Mouse (Mus musculus) urinary bladder, postnatal 10 days (tissue): ENCODE data around the gene Tmem268.

ENCODE experiments used
- DNase-seq: peaks from one replicate; pipeline ENCODE4 v3.0.0; 2022; ENCODE audit warnings: low spot score

Tmem268 gene

DNA sequence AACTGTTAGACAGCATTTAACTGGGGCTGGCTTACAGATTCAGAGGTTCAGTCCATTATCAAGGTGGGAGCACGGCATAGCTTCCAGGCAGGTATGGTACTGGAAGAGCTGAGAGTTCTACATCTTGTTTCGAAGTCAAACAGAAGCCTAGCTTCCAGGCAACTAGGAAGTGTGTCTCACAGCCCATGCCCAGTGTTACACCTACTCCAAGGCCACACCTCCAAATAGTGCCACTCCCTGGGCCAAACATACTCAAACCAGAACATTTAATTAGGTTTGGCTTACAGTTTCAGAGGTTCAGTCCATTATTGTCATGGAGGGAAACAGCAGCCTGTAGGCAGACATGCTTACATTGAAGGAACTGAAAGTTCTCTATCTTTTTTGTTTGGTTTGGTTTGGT, 3.5 kb upstream of the Tmem268 start:
- no peak for DNase-seq

DNA sequence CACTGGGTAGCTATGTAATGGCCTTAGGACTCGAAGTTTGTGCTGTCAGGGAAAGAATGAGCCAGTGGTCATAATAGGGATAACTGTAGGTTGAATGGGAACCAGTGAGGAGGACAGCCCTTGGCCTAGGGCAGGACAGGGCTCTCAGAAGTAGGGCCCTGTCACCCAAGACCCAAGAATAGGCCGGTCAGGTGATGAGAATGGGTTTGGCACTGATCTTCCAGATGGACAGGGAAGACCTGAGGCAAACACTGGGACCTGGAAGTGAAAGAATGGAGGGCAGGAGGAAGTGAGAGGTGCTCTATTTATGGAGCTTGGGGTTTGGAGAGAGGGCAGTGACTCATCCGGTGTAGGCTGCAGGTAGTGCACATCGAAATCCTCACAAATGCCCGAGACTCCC, 1.9 kb upstream of the Tmem268 start:
- no peak for DNase-seq

DNA sequence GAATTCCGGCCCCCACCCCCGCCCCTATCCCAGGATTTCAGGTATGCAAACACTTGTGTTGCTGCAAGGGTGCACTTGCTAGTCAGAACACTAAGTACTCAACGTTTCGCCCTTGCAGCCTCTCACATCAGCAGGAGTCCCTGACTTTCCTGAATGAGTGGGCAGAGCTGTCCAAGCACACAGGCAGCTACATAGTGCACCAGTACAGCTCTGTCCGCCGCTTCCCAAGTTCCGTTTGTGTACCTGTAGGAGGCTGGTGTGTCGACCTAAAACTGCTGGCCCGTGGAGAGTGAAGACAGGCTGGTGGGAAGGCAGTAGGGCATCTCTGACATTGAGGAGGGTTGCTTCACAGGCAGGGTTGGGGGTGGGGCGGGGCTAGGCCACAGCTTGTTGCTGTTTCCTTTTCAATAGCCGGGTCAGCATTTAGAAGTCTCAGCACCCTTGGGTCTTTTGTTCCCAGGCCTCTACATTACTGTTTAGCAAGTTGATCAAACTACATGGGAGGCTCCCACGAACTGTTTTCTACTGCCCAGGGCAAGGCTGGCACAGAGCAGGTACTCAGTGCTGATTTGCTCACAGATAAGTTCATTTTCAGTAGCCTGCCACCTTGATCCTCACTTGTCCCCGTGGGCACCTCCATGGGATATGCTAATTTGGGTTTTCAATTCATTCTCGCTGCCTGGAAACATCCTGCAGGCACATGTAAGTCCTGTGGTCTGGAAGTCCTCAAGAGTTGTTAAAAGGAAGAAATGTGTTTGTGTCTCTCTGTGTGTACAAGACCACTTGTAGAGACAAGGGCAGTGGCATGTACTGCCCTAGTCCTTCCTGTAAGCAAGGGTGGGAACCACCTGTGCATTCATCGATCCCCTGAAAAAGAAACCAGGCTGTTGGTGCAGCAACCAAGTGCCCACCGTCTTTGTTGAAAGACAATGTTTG, 1.2 kb upstream of the Tmem268 start:
- no peak for DNase-seq

DNA sequence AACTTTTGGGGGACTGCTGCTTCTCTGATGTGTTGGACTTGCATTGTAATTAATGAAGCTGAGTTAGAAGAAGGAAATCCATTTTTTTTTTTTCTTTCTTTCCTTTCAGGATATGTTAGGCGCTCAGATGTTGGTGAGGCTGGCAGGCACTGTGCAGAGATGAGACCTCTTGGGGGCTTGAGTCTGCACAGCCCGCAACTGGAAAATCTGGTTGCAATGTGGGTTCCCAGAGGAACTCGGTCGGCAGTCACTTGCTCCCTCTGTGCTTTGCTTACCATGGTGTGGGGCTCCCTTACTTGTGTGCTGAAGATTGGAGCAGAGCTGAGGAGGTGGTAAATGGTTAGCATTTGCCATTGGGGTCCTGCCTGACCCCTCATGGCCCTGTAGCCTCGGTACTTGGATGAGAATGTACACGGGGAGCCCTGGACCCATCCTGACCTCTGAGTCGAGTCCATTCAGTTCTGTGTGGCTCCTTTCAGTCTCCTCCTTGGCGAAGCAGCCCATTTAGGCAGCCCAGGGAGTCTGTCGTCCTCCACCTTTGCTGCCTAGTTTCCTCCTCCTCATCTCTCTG, 631 bp downstream of the Tmem268 start:
- DNase-seq = no peak

DNA sequence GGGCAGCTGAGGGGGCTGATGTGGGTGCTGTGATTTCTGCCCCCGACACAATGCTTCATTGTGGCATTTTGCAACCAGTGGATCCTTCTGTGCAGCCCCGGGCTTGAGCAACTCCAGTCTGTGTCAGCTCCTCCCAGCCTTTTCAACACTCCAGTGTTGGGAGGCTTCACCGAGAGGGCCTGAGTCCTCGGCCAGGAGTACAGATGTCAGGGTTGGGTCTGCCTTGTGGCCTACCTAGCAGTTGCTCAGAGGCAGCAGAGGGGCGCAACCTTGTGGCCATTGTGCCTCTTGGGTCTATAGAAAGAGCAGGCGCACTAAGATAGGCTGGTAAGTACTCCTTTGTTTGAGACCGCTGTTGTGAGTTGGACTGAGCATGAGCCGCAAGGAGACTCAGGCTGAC, 1.5 kb downstream of the Tmem268 start:
- DNase-seq = no peak

DNA sequence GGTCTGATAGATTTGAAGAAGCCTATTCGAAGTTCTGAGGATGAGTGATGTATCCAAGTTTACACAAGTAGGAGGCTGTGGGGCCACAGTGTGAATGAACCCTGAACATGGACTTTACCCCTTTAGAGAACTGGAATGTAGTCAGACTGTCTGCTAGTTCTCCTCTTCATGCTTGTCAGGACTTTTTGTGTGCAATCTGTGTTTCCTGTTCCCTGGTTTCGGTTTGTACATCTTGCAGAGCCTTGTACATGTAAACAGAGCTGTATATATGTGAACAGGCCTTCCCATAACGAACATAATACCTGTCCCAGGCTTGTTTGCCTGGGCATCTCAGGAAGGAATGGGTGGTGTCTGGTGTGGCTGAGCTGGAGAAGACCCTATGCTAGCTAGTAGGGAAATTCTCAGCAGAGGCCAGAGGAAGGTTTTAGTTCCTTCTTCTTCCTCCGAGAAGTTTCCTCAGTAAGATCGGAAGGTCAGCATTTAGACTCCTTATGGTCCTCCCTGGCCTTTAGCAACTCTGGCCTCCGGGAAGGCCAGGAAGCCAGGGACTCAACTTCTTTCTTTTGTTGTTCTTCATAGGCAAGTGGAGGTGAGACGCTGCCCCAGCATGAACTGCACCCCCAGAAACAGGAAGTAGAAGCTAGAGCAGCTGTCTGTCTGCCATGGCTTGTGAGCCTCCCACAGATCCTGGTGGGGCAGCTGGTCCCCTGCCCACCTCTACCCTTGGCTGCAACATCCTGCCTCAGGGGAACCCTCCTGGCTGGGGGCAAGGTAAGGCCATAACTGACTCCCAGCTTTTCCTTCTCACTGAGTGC, 3.5 kb downstream of the Tmem268 start:
- no peak for DNase-seq

DNA sequence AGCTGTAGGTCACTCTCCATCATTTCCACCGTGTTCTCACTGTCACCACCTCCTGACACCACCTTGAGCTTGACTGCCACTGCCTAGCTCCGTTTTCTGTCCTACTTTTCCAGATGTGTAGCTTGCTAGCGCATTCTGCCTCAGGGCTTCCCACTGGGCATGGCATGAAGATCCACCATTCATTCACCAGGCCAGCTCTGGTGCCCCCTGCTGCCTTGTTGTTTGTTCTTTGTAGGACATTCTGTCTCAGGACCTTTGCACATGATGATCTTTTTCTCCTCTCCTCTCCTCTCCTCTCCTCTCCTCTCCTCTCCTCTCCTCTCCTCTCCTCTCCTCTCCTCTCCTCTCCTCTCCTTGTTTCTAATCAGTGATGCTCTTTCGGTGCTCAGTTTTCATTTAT, 4.2 kb downstream of the Tmem268 start:
- no peak for DNase-seq

DNA sequence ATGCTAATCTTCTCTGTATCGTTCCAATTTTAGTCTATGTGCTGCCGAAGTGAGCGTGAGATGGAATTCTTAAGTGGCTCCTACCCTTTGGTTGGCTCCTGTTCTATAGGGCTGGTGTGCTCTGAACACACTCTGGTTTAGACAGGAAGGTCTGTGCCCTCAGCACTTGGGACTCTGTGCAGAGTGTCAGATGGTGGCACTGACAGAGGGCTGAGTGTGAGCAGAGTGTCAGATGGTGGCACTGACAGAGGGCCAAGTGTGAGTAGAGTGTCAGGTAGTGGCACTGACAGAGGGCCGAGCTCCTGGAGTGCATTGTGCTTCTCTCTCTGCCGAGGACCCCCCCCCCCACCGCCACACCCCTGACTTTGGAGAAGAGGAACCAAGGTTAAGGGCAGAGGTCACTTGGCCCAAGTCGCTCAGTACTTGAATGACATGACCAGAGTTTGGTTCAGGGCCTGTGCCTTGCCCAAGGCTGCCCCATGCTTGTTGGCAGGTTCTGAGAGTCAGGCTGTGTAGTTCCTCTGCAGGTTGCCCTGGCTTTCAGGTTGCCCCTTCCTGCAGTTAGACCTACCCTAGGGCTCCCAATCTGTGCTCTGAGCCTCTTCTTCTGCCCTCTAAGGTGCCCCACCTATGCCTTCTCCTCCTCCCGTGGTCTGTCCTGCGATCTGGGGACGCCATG, 9.3 kb downstream of the Tmem268 start:
- no peak for DNase-seq

DNA sequence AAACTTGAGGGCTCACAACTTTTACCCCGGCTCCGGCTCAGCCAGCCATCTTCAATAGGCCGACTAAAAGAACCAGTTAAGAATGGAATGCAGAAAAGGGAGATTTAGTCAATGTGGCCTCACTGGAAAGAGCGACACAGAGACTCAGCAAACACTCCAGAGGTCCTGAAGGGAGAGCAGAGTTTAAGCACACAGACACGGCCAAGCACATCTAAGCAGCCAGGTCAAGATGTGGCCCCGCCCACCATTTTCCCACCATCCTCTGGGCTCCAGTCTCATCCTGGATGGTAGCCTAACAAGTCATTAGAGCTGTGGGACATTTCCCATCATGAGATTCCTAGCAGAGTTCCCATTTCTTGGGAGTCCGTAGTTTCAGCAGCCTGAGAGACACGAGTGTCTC, 10.7 kb downstream of the Tmem268 start:
- no peak for DNase-seq

DNA sequence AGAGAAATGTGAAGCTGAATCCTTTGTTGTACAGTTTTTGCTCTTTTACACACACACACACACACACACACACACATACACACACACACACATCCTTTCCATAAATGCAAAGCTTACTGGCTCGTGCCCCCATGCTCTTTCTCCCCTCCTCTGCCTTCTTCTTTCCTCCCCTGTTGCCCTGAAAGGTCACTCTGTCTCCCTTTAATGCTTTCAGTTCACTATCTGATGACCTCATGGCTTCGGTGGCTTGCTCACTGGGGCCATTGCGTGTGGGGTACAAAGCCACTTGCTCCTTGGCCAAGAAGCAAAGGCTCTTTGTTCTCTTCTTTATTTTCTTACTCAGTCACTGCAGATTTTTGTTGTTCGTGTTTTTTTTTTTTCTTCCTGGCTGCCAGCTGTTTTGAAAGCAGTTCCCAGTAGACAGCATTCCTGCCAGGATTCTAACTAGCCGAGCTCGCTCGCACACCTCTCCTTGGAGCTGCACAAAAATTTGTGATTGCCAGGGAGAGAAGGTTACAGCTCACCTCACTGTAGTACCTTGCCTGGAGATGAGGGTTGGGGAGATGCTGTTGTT, 11.7 kb downstream of the Tmem268 start:
- no peak for DNase-seq

DNA sequence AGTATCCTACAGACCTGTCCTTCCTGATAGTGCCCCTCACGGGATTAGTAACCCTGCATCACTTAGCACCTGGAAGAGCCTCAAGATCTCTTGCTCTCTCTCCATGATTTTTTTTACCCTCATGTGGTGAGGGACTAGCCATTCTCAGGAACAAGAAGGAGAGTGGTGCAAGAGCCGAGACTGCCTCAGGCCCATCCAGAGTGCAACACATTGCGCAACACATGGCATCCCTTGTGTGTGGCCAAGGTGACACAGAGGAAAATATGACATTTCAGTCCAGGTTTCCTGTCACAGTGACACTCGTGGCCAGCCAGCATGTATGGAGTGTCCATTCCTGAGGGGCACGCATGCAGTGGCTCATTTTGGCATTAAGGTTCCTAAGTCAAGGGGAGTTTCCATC, 14.0 kb downstream of the Tmem268 start:
- DNase-seq = no peak

DNA sequence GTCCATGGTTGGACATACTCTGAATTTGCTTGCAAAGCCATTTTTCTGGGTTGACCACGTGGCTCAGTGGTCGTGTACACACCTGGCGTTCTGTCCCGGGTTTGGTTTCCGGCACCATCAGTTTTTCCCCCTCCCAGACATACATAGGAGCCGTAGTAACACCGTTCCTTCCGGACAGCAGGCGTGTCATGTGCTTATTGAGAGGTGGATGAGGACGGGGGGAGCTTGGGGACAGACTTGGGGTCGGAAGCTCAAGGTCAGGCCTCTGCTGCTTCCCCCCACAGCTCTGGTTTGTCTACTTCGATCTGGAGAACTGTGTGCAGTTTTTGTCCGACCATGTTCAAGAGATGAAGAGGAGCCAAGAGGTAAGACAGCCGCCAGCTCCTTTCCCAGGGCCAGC, 21.1 kb downstream of the Tmem268 start:
- DNase-seq = no peak

DNA sequence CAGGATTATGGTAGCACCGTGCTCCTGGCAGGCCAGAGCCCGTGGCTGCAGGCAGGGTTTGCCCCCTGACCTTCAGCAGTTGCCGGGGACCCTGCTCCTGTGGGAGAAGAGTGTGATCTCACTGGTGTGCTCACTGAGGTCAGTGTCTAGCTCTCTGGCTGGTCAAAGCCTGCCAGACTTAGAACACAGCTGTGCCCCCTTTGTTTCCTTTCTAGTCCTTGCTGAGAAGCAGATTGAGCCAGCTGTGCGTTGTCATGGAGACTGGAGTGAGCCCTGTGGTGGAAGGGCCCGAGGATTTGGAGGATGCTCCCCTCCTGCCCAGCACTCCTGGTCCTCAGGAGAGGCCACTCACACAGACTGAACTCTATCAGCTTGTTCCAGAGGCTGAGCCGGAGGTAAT, 21.5 kb downstream of the Tmem268 start:
- DNase-seq = no peak

DNA sequence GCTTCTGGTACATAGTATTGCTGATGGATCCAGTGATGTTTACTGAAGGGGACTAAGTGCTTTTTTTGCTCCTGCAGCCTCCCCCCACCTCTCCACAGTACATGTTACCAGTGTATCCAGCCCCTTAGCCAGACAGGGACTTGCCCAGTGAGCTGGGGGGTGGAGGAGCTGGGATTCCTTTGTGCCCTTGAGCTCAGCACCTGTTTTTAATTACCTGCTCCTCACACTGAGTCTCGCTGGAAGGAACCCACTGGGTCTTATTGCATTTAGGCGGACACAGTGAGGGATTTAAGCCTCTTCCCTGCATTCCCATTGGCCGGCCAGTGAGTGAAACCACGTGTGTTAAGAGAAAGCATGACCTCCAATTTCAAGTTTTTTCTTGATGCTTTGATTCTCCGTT, 24.0 kb downstream of the Tmem268 start:
- DNase-seq = no peak

DNA sequence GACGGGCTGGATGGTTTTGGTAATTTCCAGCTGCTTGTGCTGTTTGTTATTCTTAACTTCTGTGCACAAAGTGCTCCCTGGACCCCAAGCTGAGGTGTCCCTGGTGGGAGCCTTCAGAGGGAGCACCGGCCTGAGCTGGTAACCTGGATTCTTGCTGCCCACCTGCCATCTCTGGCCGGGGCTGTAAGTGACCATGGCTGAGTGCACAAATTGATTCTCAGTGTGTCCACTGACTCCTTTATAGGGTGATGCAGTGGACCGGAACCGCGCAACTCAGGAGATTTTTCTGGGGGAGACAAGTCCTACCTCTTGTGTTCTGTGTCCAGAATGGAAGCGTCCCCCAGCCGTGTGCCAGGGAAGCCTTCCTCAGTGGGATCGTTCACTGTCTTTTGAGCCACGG, 26.6 kb downstream of the Tmem268 start:
- no peak for DNase-seq

DNA sequence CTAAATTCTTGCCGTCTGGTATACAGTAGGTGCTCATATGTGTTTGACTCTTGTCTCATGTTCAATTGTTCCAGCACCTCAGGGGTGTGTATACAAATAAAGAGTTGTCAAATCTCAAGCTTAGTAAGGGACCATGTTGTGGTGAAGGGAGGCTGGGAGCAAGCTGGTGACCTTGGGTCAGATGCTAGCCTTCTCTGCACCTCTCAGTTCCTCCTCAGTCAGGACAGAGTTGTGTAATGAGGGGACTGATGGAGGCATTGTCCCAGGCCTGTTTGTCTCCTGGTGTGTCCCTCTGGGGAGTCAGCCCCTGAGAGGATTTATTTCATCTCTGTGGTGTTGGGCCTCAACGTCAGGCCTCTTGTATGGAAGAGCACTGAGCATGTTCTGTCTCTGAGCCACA, 27.7 kb downstream of the Tmem268 start:
- no peak for DNase-seq

DNA sequence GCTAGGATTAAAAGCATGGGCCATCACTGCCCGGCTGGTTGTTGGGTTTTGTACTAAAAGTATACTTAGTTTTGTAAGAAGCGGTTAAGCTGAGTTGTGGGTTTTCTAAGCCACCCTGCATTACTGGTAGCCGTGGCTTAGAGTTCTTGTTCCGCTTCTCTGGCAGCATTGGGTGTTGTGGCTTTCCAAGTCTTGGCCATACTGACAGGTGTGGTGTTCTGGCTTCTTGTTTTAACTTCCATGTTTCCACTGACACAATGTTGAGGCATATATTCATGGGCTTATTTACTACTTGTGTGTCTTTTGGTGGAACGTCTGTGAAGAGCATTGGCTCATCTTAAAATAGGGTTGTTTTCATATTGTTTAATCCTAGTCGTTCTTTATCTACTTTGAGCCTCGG, 31.4 kb downstream of the Tmem268 start:
- DNase-seq = no peak

DNA sequence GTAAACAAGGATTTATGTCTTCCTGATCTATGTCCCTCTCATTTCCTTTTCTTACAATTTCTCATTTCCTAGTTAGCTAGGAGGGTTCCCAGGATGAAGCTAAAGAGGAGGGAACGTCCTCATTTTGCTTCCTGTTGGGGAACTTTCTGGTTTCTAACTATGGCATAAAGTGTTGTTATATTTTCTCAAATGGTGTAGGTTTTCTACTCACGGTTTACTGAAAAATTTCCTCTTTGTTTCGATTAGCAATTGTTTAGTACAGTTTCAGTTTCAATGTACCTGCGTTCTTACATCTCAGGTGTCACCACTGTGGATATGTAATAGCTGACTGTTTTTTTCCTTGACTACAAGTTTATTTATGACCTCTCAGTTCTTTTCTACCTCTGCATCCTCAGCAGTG, 32.0 kb downstream of the Tmem268 start:
- no peak for DNase-seq

DNA sequence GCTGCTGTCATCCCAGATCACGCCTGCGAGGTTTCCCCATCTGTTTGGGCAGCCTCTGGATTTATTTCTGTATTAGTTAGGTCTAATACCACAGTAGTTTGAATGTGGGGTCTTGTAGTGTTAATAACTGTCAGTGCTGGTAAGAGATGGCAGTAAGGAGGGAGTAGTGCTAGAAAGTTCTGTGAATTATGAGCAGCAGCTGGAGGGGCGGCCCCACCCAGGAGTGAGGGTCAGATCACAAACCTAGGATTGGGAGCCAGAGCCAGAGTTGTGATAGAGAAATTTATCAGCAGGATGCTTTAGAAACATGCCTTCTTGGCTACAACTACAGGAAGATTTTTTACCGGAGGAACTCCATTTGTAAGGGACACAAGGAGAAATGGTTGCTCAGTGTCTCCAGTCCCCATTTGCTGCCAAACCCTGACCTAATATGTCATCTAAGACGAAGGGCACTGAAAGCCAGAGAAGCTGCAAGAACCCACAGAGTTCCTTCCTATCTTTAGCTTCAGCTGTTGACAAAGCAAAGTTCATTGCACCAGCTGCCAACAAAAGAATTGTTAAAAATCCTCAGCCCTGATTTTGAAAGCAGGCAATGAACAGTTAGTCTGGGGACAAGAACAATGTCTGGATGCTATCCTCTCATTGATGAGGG, 36.0 kb downstream of the Tmem268 start:
- DNase-seq = no peak

DNA sequence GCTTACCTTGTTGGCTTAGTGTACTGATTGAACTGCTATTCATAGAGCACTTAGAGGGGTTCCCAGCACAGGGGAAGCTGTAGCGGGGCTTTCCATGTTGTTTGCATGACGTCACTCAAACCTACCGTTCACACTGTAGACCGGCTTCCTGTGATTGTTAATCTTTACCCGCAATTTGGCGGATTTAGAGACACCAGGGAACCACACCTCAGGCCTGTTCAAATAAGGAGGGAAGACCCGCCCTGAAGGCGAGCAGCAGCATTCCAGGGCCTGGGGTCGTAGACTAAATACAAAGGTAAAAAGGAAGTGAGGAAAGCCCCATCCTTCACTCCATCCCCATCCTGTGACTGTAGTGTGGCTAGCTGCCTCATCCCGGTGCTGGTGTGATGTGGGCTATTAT, 36.7 kb downstream of the Tmem268 start:
- no peak for DNase-seq

DNA sequence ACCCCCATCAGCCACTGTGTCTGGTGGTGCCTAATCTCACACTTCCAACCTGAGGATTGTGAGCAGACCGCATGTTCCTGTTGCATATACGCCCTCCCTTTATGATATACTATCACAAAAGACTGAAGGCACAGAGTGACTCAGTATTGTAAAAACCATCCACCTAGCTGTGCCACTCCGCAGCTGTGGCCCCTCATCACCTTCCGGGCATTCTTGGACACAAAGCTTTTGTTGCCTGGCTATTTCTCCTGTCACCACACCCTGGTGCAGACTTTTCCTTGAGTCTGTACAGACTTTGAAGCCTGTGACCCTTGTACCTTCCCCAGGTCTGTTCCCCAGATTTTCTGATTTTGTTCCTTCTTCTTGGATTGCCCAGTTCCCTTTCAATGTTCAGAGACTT, 37.4 kb downstream of the Tmem268 start:
- DNase-seq = no peak

DNA sequence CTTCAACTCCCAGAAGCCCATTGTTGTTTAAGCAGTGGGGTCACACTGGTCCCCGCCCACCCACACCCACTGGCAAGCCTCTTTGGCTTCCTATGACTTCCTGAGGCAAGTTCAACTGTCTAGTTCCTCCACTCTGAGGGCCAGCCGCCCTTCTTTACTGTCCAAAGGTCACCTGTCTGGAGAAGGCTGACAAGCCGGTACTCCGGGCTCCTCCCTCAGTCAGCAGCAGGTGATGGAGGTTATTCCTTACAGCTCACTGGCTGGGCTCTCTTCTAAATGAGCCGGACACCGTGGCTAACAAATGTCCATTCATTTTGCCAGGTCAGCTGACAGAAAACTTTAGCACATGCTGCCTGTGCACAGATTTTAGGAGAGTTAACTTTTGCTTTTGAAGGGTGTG, 42.2 kb downstream of the Tmem268 start:
- no peak for DNase-seq
